24 mouse cellular contexts compared by ENCODE assay signal in the genomic region with DNA sequence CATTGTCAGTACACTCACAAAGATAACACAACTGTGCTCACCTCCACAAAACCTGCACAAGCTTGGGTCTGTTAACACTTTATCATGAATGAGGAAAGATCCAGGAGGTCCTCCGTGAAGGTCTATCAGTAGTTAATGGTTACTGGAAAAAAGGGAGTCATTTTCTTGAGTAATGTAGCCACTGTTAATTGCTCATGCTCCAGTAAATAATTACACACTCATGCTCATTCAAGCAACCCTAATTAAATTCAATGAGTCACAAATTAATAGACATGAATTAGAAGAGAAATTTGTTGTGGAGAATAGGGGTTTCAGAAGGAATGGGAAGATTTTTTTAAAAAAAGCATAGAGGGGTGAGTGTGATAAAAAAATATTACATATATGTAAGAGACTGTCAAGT.
"Had no signal": no experiment of that assay in that cellular context is flagged by ENCODE, and none has a peak within 500 bp of the region (broad histone marks: within the 10 kb centered on the region; RNA-seq: fewer than 3 reads in every experiment).

No protein-coding gene starts in this region.

- H3K9me3 ChIP-seq: heart, embryonic 13.5 days; heart, embryonic 15.5 days; hindbrain, embryonic 13.5 days; hindbrain, embryonic 15.5 days; limb, embryonic 13.5 days; limb, embryonic 15.5 days; liver, embryonic 12.5 days had no signal

- H3K9ac ChIP-seq: heart, embryonic 13.5 days; heart, embryonic 15.5 days; hindbrain, embryonic 13.5 days; hindbrain, embryonic 15.5 days; limb, embryonic 13.5 days; limb, embryonic 15.5 days; liver, embryonic 12.5 days; liver, embryonic 14.5 days had no signal

- H3K4me3 ChIP-seq: heart, adult 2 months; heart, embryonic 13.5 days; heart, embryonic 15.5 days; hindbrain, embryonic 13.5 days; hindbrain, embryonic 15.5 days; limb, embryonic 13.5 days; limb, embryonic 15.5 days; liver, embryonic 12.5 days had no signal

- H3K27me3 ChIP-seq: heart, embryonic 13.5 days; heart, embryonic 15.5 days; hindbrain, embryonic 13.5 days; hindbrain, embryonic 15.5 days; limb, embryonic 13.5 days; limb, embryonic 15.5 days; liver, embryonic 12.5 days had no signal

- H3K4me1 ChIP-seq: heart, embryonic 13.5 days; heart, embryonic 15.5 days; hindbrain, embryonic 13.5 days; hindbrain, embryonic 15.5 days; limb, embryonic 13.5 days; limb, embryonic 15.5 days; liver, embryonic 12.5 days had no signal

- ATAC-seq: hindbrain, postnatal 0 days; intestine, embryonic 16.5 days; liver, embryonic 12.5 days had no signal

- DNase-seq: gastrocnemius, postnatal 14 days; gastrocnemius, postnatal 36 days; heart, adult 11 months; heart, adult 2 months; heart, postnatal 14 days; heart, postnatal 36 days; kidney, adult 11 months; kidney, adult 8-10 months; kidney, postnatal 14 days; layer of hippocampus, adult 9-11 months; layer of hippocampus, postnatal 36 days; left cerebral cortex, postnatal 4 days had no signal

- H3K36me3 ChIP-seq: heart, embryonic 13.5 days; heart, embryonic 15.5 days; hindbrain, embryonic 13.5 days; hindbrain, embryonic 15.5 days; limb, embryonic 13.5 days; limb, embryonic 15.5 days; liver, embryonic 12.5 days had no signal

- H3K4me2 ChIP-seq: heart, embryonic 11.5 days; heart, embryonic 13.5 days; heart, embryonic 15.5 days; hindbrain, embryonic 13.5 days; hindbrain, embryonic 15.5 days; limb, embryonic 13.5 days; limb, embryonic 15.5 days; liver, embryonic 12.5 days had no signal

- H3K27ac ChIP-seq: heart, adult 2 months; heart, embryonic 13.5 days; heart, embryonic 15.5 days; hindbrain, embryonic 13.5 days; hindbrain, embryonic 15.5 days; hindbrain, postnatal 0 days; kidney, postnatal 0 days; limb, embryonic 13.5 days; limb, embryonic 15.5 days; liver, embryonic 12.5 days; liver, embryonic 14.5 days had no signal
